Mouse (Mus musculus) kidney, adult 2 months (tissue): ENCODE data around the gene Zhx3. TPM values are rescaled to one million over a fixed set of nuclear protein-coding genes. Genes with fewer than 3 reads are reported as not detected.

ENCODE experiments used
- DNase-seq: peaks from one replicate; pipeline ENCODE4 v3.0.0; 2021
- H3K27ac ChIP-seq: fragments of 200-500 bp; 2 replicates; pipeline ENCODE4 v1.5.1; 2012; ENCODE audit warnings: low read depth, low read length, control low read depth, inconsistent platforms; ENCODE audit not compliant: insufficient read depth
- H3K27me3 ChIP-seq: fragments of 200-500 bp; replicated peaks from 2 replicates; pipeline ENCODE4 v1.6.1; 2012; ENCODE audit warnings: mild to moderate bottlenecking, moderate library complexity, low read length, inconsistent platforms; ENCODE audit not compliant: control insufficient read depth, insufficient read depth
- H3K36me3 ChIP-seq: fragments of 200-500 bp; 2 replicates; pipeline ENCODE4 v1.6.1; 2012; ENCODE audit warnings: mild to moderate bottlenecking, moderate library complexity, low read length, inconsistent platforms; ENCODE audit not compliant: control insufficient read depth, insufficient read depth
- H3K4me1 ChIP-seq: fragments of 200-500 bp; 2 replicates; pipeline ENCODE4 v1.6.1; 2011; ENCODE audit warnings: low read length; ENCODE audit not compliant: control insufficient read depth, insufficient read depth
- H3K4me3 ChIP-seq: fragments of 200-500 bp; 2 replicates; pipeline ENCODE4 v1.5.1; 2011; ENCODE audit warnings: mild to moderate bottlenecking, low read depth, low read length, control low read depth; ENCODE audit not compliant: insufficient read depth
- CTCF ChIP-seq: fragments of 200-500 bp; conservative IDR thresholded peaks from 2 replicates; pipeline ENCODE4 v1.5.1; 2011; ENCODE audit warnings: low read depth, mild to moderate bottlenecking, control low read depth, low read length, moderate library complexity, mixed read lengths; ENCODE audit not compliant: insufficient read depth, insufficient read length
- POLR2A ChIP-seq: fragments of 200-500 bp; IDR thresholded peaks from one replicate; pipeline ENCODE4 v1.6.1; 2011; ENCODE audit warnings: low read depth, low read length, control low read depth
- WGBS: fragments of 180-500 bp; shearing (Covaris S2); methylation state at CpG from one replicate; pipeline ENCODE4 v1.1.7; 2018; 5-methylcytosine and 5-hydroxymethylcytosine counted together
- polyA plus RNA-seq: library from polyadenylated mRNA; depleted of rRNA; stranded (reverse); fragments of >200 nt; gene quantifications from 2 replicates; pipeline ENCODE4 v1.2.3, GENCODE M21; 2012

Zhx3 gene
- polyA plus RNA-seq, 1 experiment, result 16.9 TPM

GRCm38 (mm10) chr2:160901656-160902412 is 29.0 kb upstream of the Zhx3 start:
- Histone ChIP-seq H3K36me3 (no peaks in the 10 kb centered on the region), H3K27me3 (no peaks in the 10 kb centered on the region), H3K4me1 (no peaks in the 10 kb centered on the region), H3K27ac (no peak overlapping the region), H3K4me3 (no peak overlapping the region)
- 80% methylated on average over 7 of the region's 7 CpGs for WGBS
- TF ChIP-seq POLR2A (no peak), CTCF (no peak)
- no peak for DNase-seq

GRCm38 (mm10) chr2:160891697-160892096 is 18.9 kb upstream of the Zhx3 start:
- Histone ChIP-seq H3K27me3 (no peaks in the 10 kb centered on the region), H3K4me3 (no peak overlapping the region), H3K4me1 (peaks cover 4% of the 10 kb centered on the region; the same call in 1 of the 2 replicates), H3K27ac (no peak overlapping the region), H3K36me3 (no peaks in the 10 kb centered on the region)
- TF ChIP-seq POLR2A (no peak), CTCF (no peak)
- no peak for DNase-seq
- 90% methylated on average over 9 of the region's 9 CpGs for WGBS

- H3K4me3 ChIP-seq, result no peak overlapping the region
- WGBS, result 75% methylated on average over 5 of the region's 5 CpGs
- TF ChIP-seq CTCF, result no peak
- no peak for TF ChIP-seq POLR2A
- peaks cover 4% of the 10 kb centered on the region; the same call in 1 of the 2 replicates for H3K4me1 ChIP-seq
- no peaks in the 10 kb centered on the region for H3K27me3 ChIP-seq
- H3K27ac ChIP-seq, result no peak overlapping the region
- no peak for DNase-seq
- no peaks in the 10 kb centered on the region for H3K36me3 ChIP-seq
Observed at GRCm38 (mm10) chr2:160891045-160891444, 18.2 kb upstream of the Zhx3 start.

- peak; percentile 89 for DNase-seq
- Histone ChIP-seq H3K4me1 (peaks cover 4% of the 10 kb centered on the region; the same call in 1 of the 2 replicates), H3K27ac (peak overlapping the region; percentile 81), H3K27me3 (no peaks in the 10 kb centered on the region), H3K36me3 (no peaks in the 10 kb centered on the region), H3K4me3 (peak overlapping the region; percentile 67)
- WGBS, result 2% methylated on average over 26 of the region's 26 CpGs
- TF ChIP-seq POLR2A, result no peak
- TF ChIP-seq CTCF, result no peak
Observed at GRCm38 (mm10) chr2:160887859-160888258, 15.1 kb upstream of the Zhx3 start.

GRCm38 (mm10) chr2:160887284-160887683 is 14.5 kb upstream of the Zhx3 start:
- peak; percentile 93 for DNase-seq
- Histone ChIP-seq H3K4me1 (peaks cover 4% of the 10 kb centered on the region; the same call in 1 of the 2 replicates), H3K27me3 (no peaks in the 10 kb centered on the region), H3K36me3 (no peaks in the 10 kb centered on the region), H3K4me3 (peak overlapping the region; percentile 67), H3K27ac (peak overlapping the region; percentile 81)
- TF ChIP-seq POLR2A, result no peak
- TF ChIP-seq CTCF, result peak; percentile 99
- under 1% methylated on average over 11 of the region's 11 CpGs for WGBS

- DNase-seq, result no peak
- Histone ChIP-seq H3K4me1 (peaks cover 4% of the 10 kb centered on the region; the same call in 1 of the 2 replicates), H3K4me3 (no peak overlapping the region), H3K36me3 (no peaks in the 10 kb centered on the region), H3K27me3 (no peaks in the 10 kb centered on the region), H3K27ac (no peak overlapping the region)
- 92% methylated on average over 3 of the region's 3 CpGs for WGBS
- TF ChIP-seq POLR2A, result no peak
- no peak for TF ChIP-seq CTCF
Observed at GRCm38 (mm10) chr2:160886221-160886620, 13.4 kb upstream of the Zhx3 start.

GRCm38 (mm10) chr2:160884830-160885229 is 12.0 kb upstream of the Zhx3 start:
- Histone ChIP-seq H3K27ac (no peak overlapping the region), H3K4me1 (peaks cover 4% of the 10 kb centered on the region; the same call in 1 of the 2 replicates), H3K27me3 (no peaks in the 10 kb centered on the region), H3K36me3 (no peaks in the 10 kb centered on the region), H3K4me3 (no peak overlapping the region)
- 17% methylated on average over 2 of the region's 2 CpGs for WGBS
- peak; percentile 67 for DNase-seq
- no peak for TF ChIP-seq POLR2A
- peak; percentile 82 for TF ChIP-seq CTCF
